Mouse (Mus musculus): ENCODE measurements around the gene Tcf25. TPM values are rescaled to one million over a fixed set of nuclear protein-coding genes. Genes with fewer than 3 reads are reported as not detected.

The Tcf25 gene
- polyA plus RNA-seq, 1 experiment: 239 TPM

- Histone ChIP-seq H3K36me3 (ENCODE audit: control insufficient read depth, insufficient read depth, low read length, poor library complexity, severe bottlenecking) (no peaks in the 10 kb centered on the region), H3K4me3 (ENCODE audit: low read depth, low read length) (peak overlapping the region; percentile 78), H3K4me1 (ENCODE audit: control insufficient read depth, insufficient read depth, low read length) (no peaks in the 10 kb centered on the region), H3K27me3 (ENCODE audit: control insufficient read depth, insufficient read depth, low read length, poor library complexity, severe bottlenecking) (no peaks in the 10 kb centered on the region), H3K9ac (ENCODE audit: low read depth, poor library complexity, severe bottlenecking) (peak overlapping the region; percentile 1; the same call in 1 of the 2 replicates), H3K9me3 (replicated peaks; ENCODE audit: control insufficient read depth, insufficient read depth, low read length, poor library complexity, severe bottlenecking) (no peaks in the 10 kb centered on the region), H3K27ac (ENCODE audit: insufficient read depth, low read length) (peak overlapping the region; percentile 44)
- TF ChIP-seq CTCF (IDR thresholded peaks at IDR 0.05; ENCODE audit: low read depth, low read length) (no peak), EP300 (IDR thresholded peaks at IDR 0.05; ENCODE audit: insufficient read depth, low read depth, low read length) (no peak), POLR2A (IDR thresholded peaks at IDR 0.05; ENCODE audit: insufficient read depth, low read length) (no peak)
Observed at GRCm38 (mm10) chr8:123331810-123332209, 41.7 kb upstream of the Tcf25 start.

- peaks cover 6% of the 10 kb centered on the region for H3K4me1 ChIP-seq (ENCODE audit: control insufficient read depth, insufficient read depth, low read length)
- no peaks in the 10 kb centered on the region for H3K27me3 ChIP-seq (ENCODE audit: control insufficient read depth, insufficient read depth, low read length, poor library complexity, severe bottlenecking)
- peak within 1 kb of the TSS; percentile 73 for H3K9ac ChIP-seq (ENCODE audit: low read depth, poor library complexity, severe bottlenecking)
- H3K4me3 ChIP-seq (ENCODE audit: low read depth, low read length): peak within 1 kb of the TSS; percentile 78
- no peak for TF ChIP-seq EP300 (IDR thresholded peaks at IDR 0.05; ENCODE audit: insufficient read depth, low read depth, low read length)
- TF ChIP-seq CTCF (IDR thresholded peaks at IDR 0.05; ENCODE audit: low read depth, low read length): no peak
- no peak for TF ChIP-seq POLR2A (IDR thresholded peaks at IDR 0.05; ENCODE audit: insufficient read depth, low read length)
- no peaks in the 10 kb centered on the region for H3K36me3 ChIP-seq (ENCODE audit: control insufficient read depth, insufficient read depth, low read length, poor library complexity, severe bottlenecking)
- no peaks in the 10 kb centered on the region for H3K9me3 ChIP-seq (replicated peaks; ENCODE audit: control insufficient read depth, insufficient read depth, low read length, poor library complexity, severe bottlenecking)
- H3K27ac ChIP-seq (ENCODE audit: insufficient read depth, low read length): peak within 1 kb of the TSS; percentile 44
Observed at GRCm38 (mm10) chr8:123332262-123333090, 41.1 kb upstream of the Tcf25 start, which contains the start of gene Spire2. TSS of gene Spire2 (plus strand) at chr8:123332713.

GRCm38 (mm10) chr8:123333091-123333587, 40.4 kb upstream of the Tcf25 start:
- H3K27me3 ChIP-seq (ENCODE audit: control insufficient read depth, insufficient read depth, low read length, poor library complexity, severe bottlenecking): no peaks in the 10 kb centered on the region
- TF ChIP-seq CTCF (IDR thresholded peaks at IDR 0.05; ENCODE audit: low read depth, low read length) (no peak), POLR2A (IDR thresholded peaks at IDR 0.05; ENCODE audit: insufficient read depth, low read length) (no peak), EP300 (IDR thresholded peaks at IDR 0.05; ENCODE audit: insufficient read depth, low read depth, low read length) (no peak)
- H3K9ac ChIP-seq (ENCODE audit: low read depth, poor library complexity, severe bottlenecking): peak overlapping the region; percentile 73
- H3K27ac ChIP-seq (ENCODE audit: insufficient read depth, low read length): no peak overlapping the region
- H3K4me1 ChIP-seq (ENCODE audit: control insufficient read depth, insufficient read depth, low read length): peaks cover 6% of the 10 kb centered on the region
- peak overlapping the region; percentile 72 for H3K4me3 ChIP-seq (ENCODE audit: low read depth, low read length)
- no peaks in the 10 kb centered on the region for H3K9me3 ChIP-seq (replicated peaks; ENCODE audit: control insufficient read depth, insufficient read depth, low read length, poor library complexity, severe bottlenecking)
- no peaks in the 10 kb centered on the region for H3K36me3 ChIP-seq (ENCODE audit: control insufficient read depth, insufficient read depth, low read length, poor library complexity, severe bottlenecking)

- Histone ChIP-seq H3K36me3 (ENCODE audit: control insufficient read depth, insufficient read depth, low read length, poor library complexity, severe bottlenecking) (no peaks in the 10 kb centered on the region), H3K9me3 (replicated peaks; ENCODE audit: control insufficient read depth, insufficient read depth, low read length, poor library complexity, severe bottlenecking) (no peaks in the 10 kb centered on the region), H3K9ac (ENCODE audit: low read depth, poor library complexity, severe bottlenecking) (peak overlapping the region; percentile 73; the same call in 1 of the 2 replicates), H3K27ac (ENCODE audit: insufficient read depth, low read length) (peak overlapping the region; percentile 71), H3K27me3 (ENCODE audit: control insufficient read depth, insufficient read depth, low read length, poor library complexity, severe bottlenecking) (no peaks in the 10 kb centered on the region), H3K4me3 (ENCODE audit: low read depth, low read length) (0 out of 2 replicates have a peak overlapping the region, but pooled peaks have one; percentile 2), H3K4me1 (ENCODE audit: control insufficient read depth, insufficient read depth, low read length) (peaks cover 6% of the 10 kb centered on the region)
- TF ChIP-seq CTCF (IDR thresholded peaks at IDR 0.05; ENCODE audit: low read depth, low read length): no peak
- TF ChIP-seq EP300 (IDR thresholded peaks at IDR 0.05; ENCODE audit: insufficient read depth, low read depth, low read length): no peak
- no peak for TF ChIP-seq POLR2A (IDR thresholded peaks at IDR 0.05; ENCODE audit: insufficient read depth, low read length)
Observed at GRCm38 (mm10) chr8:123333864-123334263, 39.7 kb upstream of the Tcf25 start.

GRCm38 (mm10) chr8:123334467-123334866, 39.1 kb upstream of the Tcf25 start:
- H3K9ac ChIP-seq (ENCODE audit: low read depth, poor library complexity, severe bottlenecking): no peak overlapping the region
- H3K9me3 ChIP-seq (replicated peaks; ENCODE audit: control insufficient read depth, insufficient read depth, low read length, poor library complexity, severe bottlenecking): no peaks in the 10 kb centered on the region
- no peak overlapping the region for H3K4me3 ChIP-seq (ENCODE audit: low read depth, low read length)
- no peaks in the 10 kb centered on the region for H3K27me3 ChIP-seq (ENCODE audit: control insufficient read depth, insufficient read depth, low read length, poor library complexity, severe bottlenecking)
- H3K36me3 ChIP-seq (ENCODE audit: control insufficient read depth, insufficient read depth, low read length, poor library complexity, severe bottlenecking): no peaks in the 10 kb centered on the region
- peaks cover 6% of the 10 kb centered on the region for H3K4me1 ChIP-seq (ENCODE audit: control insufficient read depth, insufficient read depth, low read length)
- peak overlapping the region; percentile 71 for H3K27ac ChIP-seq (ENCODE audit: insufficient read depth, low read length)
- TF ChIP-seq EP300 (IDR thresholded peaks at IDR 0.05; ENCODE audit: insufficient read depth, low read depth, low read length) (0 out of 2 replicates have a peak, but pooled peaks have one; percentile 41), CTCF (IDR thresholded peaks at IDR 0.05; ENCODE audit: low read depth, low read length) (no peak), POLR2A (IDR thresholded peaks at IDR 0.05; ENCODE audit: insufficient read depth, low read length) (no peak)

GRCm38 (mm10) chr8:123337475-123337874, 36.1 kb upstream of the Tcf25 start:
- Histone ChIP-seq H3K27ac (ENCODE audit: insufficient read depth, low read length) (no peak overlapping the region), H3K4me3 (ENCODE audit: low read depth, low read length) (no peak overlapping the region), H3K27me3 (ENCODE audit: control insufficient read depth, insufficient read depth, low read length, poor library complexity, severe bottlenecking) (no peaks in the 10 kb centered on the region), H3K36me3 (ENCODE audit: control insufficient read depth, insufficient read depth, low read length, poor library complexity, severe bottlenecking) (no peaks in the 10 kb centered on the region), H3K9ac (ENCODE audit: low read depth, poor library complexity, severe bottlenecking) (no peak overlapping the region), H3K9me3 (replicated peaks; ENCODE audit: control insufficient read depth, insufficient read depth, low read length, poor library complexity, severe bottlenecking) (no peaks in the 10 kb centered on the region), H3K4me1 (ENCODE audit: control insufficient read depth, insufficient read depth, low read length) (peaks cover 6% of the 10 kb centered on the region)
- TF ChIP-seq POLR2A (IDR thresholded peaks at IDR 0.05; ENCODE audit: insufficient read depth, low read length) (no peak), EP300 (IDR thresholded peaks at IDR 0.05; ENCODE audit: insufficient read depth, low read depth, low read length) (no peak), CTCF (IDR thresholded peaks at IDR 0.05; ENCODE audit: low read depth, low read length) (no peak)
